In the genomic region with DNA sequence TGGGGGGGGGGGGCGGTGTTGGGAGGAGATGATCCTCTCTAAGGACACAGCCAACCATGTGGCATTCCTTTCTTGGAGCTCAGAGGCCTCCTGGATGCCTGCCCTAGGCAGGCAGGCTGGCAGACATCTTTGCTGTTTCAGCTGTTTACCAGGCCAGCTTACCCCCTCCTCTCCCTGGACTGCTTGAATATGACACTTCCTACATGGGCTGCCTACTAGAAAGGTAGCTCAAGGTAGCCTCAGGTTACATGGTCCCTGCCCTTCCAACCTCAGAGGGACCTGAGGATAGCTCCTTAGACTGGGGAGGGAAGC, we compare ENCODE assay signal across 9 mouse cellular contexts. TPM values are rescaled to one million over a fixed set of nuclear protein-coding genes. Genes with fewer than 3 reads are reported as not detected.
DNase-seq lines count a peak whose midpoint lies in the region; ATAC-seq and TF ChIP-seq lines count a peak whose summit lies in the region.
"Had no signal": no experiment of that assay in that cellular context is flagged by ENCODE, and none has a peak within 500 bp of the region (broad histone marks: within the 10 kb centered on the region; RNA-seq: fewer than 3 reads in every experiment).

No protein-coding gene starts in this region.

- TF ChIP-seq POLR2A in bone marrow macrophage, adult 2 months (IDR thresholded peaks at IDR 0.05; ENCODE audit: borderline replicate concordance, low read depth, low read length) = no peak

- peaks cover 5% of the 10 kb centered on the region; the same call in 1 of the 2 replicates for H3K27me3 ChIP-seq in heart, embryonic 10.5 days (ENCODE audit: insufficient read depth, poor library complexity, severe bottlenecking)
- no peaks in the 10 kb centered on the region for H3K27me3 ChIP-seq in midbrain, embryonic 12.5 days

- peaks cover 61% of the 10 kb centered on the region for H3K4me1 ChIP-seq in heart, embryonic 10.5 days
- H3K4me1 ChIP-seq in bone marrow macrophage, adult 2 months (ENCODE audit: control insufficient read depth, insufficient read depth, low read length) = peaks cover 65% of the 10 kb centered on the region
- peaks cover 68% of the 10 kb centered on the region for H3K4me1 ChIP-seq in midbrain, embryonic 12.5 days

- H3K4me3 ChIP-seq in heart, embryonic 10.5 days = no peak overlapping the region
- no peak overlapping the region for H3K4me3 ChIP-seq in bone marrow macrophage, adult 2 months (ENCODE audit: insufficient read depth, low read length)
- H3K4me3 ChIP-seq in midbrain, embryonic 12.5 days = no peak overlapping the region

- peaks cover 17% of the 10 kb centered on the region for H3K36me3 ChIP-seq in heart, embryonic 10.5 days
- peaks cover 25% of the 10 kb centered on the region for H3K36me3 ChIP-seq in midbrain, embryonic 12.5 days

- H3K9me3 ChIP-seq in heart, embryonic 10.5 days = no peaks in the 10 kb centered on the region
- no peaks in the 10 kb centered on the region for H3K9me3 ChIP-seq in midbrain, embryonic 12.5 days

- 83% methylated on average over 1 of the region's 1 CpGs for WGBS in heart, embryonic 10.5 days
- WGBS in midbrain, embryonic 12.5 days = 45% methylated on average over 1 of the region's 1 CpGs

- no peak overlapping the region for H3K4me2 ChIP-seq in midbrain, embryonic 12.5 days (replicated peaks)

- peak overlapping the region; percentile 20; the same call in 1 of the 2 replicates for H3K9ac ChIP-seq in midbrain, embryonic 12.5 days (replicated peaks)

- DNase-seq in heart, embryonic 10.5 days (ENCODE audit: low spot score) = no peak
- DNase-seq in heart, adult 11 months = no peak
- DNase-seq in gastrocnemius, postnatal 10 days = peak; percentile 54
- no peak for DNase-seq in adrenal gland, adult 8-10 months
- DNase-seq in ovary, adult 18-20 months (ENCODE audit: low spot score) = no peak
- DNase-seq in layer of hippocampus, postnatal 25 days (ENCODE audit: extremely low spot score in 1 of 2, low spot score in 1 of 2) = no peak

- ATAC-seq in midbrain, embryonic 12.5 days (ENCODE audit: low FRiP score, low read depth) = peak; percentile 5; the same call in 1 of the 2 replicates

- no peak for TF ChIP-seq CTCF in bone marrow macrophage, adult 2 months (IDR thresholded peaks at IDR 0.05; ENCODE audit: low read depth, low read length)

- peak overlapping the region; percentile 63 for H3K27ac ChIP-seq in heart, embryonic 10.5 days
- H3K27ac ChIP-seq in bone marrow macrophage, adult 2 months (ENCODE audit: insufficient read depth, low read depth, low read length) = peak overlapping the region; percentile 96
- H3K27ac ChIP-seq in midbrain, embryonic 12.5 days (replicated peaks) = peak overlapping the region; percentile 82

RNA-seq across cellular contexts. Expression of gene Cel, which starts 24.4 kb away (rescaled TPM):
- polyA plus RNA-seq in heart, embryonic 10.5 days (2016; fragmentation: Nextera tagmentation; extraction: Ambion mirVana) = not detected in 2 replicates
- polyA plus RNA-seq in bone marrow macrophage, adult 2 months (2012; ENCODE audit: insufficient read depth, insufficient read length, missing spikeins) = not detected in 2 replicates
- not detected for total RNA-seq in gastrocnemius, postnatal 10 days (2021)
- not detected in 2 replicates for polyA plus RNA-seq in midbrain, embryonic 12.5 days (2016; fragmentation: Nextera tagmentation; extraction: Ambion mirVana)
- total RNA-seq in adrenal gland, adult 8-10 months (2022) = not detected
- not detected for total RNA-seq in layer of hippocampus, postnatal 25 days (2021)
- total RNA-seq: CH12.LX had no signal

RNA-seq across cellular contexts. Expression of gene Ralgds, which starts 25.8 kb away (rescaled TPM):
- polyA plus RNA-seq in heart, embryonic 10.5 days (2016; fragmentation: Nextera tagmentation; extraction: Ambion mirVana) = 11.6 and 20.5 TPM in 2 replicates
- polyA plus RNA-seq in bone marrow macrophage, adult 2 months (2012; ENCODE audit: insufficient read depth, insufficient read length, missing spikeins) = 30.6 and 37.0 TPM in 2 replicates
- 10 to 100 TPM; 33.1 to 43.9 TPM for total RNA-seq in gastrocnemius, postnatal 10 days (2021)
- 87.6 and 93.5 TPM in 2 replicates for polyA plus RNA-seq in midbrain, embryonic 12.5 days (2016; fragmentation: Nextera tagmentation; extraction: Ambion mirVana)
- 10 to 100 TPM; 33.3 to 51.0 (median 38.6) TPM for total RNA-seq in adrenal gland, adult 8-10 months (2022)
- 100 to 1,000 TPM; 115 to 132 TPM for total RNA-seq in layer of hippocampus, postnatal 25 days (2021)

RNA-seq across cellular contexts. Expression of gene Gm10134, which starts 32.9 kb away (rescaled TPM):
- polyA plus RNA-seq in heart, embryonic 10.5 days (2016; fragmentation: Nextera tagmentation; extraction: Ambion mirVana) = not detected in 2 replicates
- 5.1 and 8.2 TPM in 2 replicates for polyA plus RNA-seq in bone marrow macrophage, adult 2 months (2012; ENCODE audit: insufficient read depth, insufficient read length, missing spikeins)
- total RNA-seq in gastrocnemius, postnatal 10 days (2021) = 1 to 10 TPM in 1 of 2 experiments, not detected in 1; 2.0 TPM
- polyA plus RNA-seq in midbrain, embryonic 12.5 days (2016; fragmentation: Nextera tagmentation; extraction: Ambion mirVana) = 1.5 TPM in 1 of 2 replicates, not detected in the other
- total RNA-seq in adrenal gland, adult 8-10 months (2022) = 1 to 10 TPM; 3.0 to 5.1 (median 4.7) TPM
- total RNA-seq in layer of hippocampus, postnatal 25 days (2021) = 1 to 10 TPM in 1 of 2 experiments, not detected in 1; 2.0 TPM
- total RNA-seq: CH12.LX had no signal

RNA-seq across cellular contexts. Expression of gene Gbgt1, which starts 42.1 kb away (rescaled TPM):
- polyA plus RNA-seq in heart, embryonic 10.5 days (2016; fragmentation: Nextera tagmentation; extraction: Ambion mirVana) = 0.13 TPM in 1 of 2 replicates, not detected in the other
- 16.0 and 18.4 TPM in 2 replicates for polyA plus RNA-seq in bone marrow macrophage, adult 2 months (2012; ENCODE audit: insufficient read depth, insufficient read length, missing spikeins)
- 1 to 10 TPM; 1.9 to 3.5 TPM for total RNA-seq in gastrocnemius, postnatal 10 days (2021)
- 1.0 and 1.2 TPM in 2 replicates for polyA plus RNA-seq in midbrain, embryonic 12.5 days (2016; fragmentation: Nextera tagmentation; extraction: Ambion mirVana)
- total RNA-seq in adrenal gland, adult 8-10 months (2022) = 10 to 100 TPM in 1 of 4 experiments, 1 to 10 TPM in 3; 4.8 to 12.6 (median 6.7) TPM
- total RNA-seq in layer of hippocampus, postnatal 25 days (2021) = 1 to 10 TPM; 1.5 to 2.1 TPM
- total RNA-seq: CH12.LX had no signal

RNA-seq across cellular contexts. Expression of gene Gtf3c5, which starts 44.8 kb away (rescaled TPM):
- 37.0 and 45.2 TPM in 2 replicates for polyA plus RNA-seq in heart, embryonic 10.5 days (2016; fragmentation: Nextera tagmentation; extraction: Ambion mirVana)
- polyA plus RNA-seq in bone marrow macrophage, adult 2 months (2012; ENCODE audit: insufficient read depth, insufficient read length, missing spikeins) = 11.3 and 12.9 TPM in 2 replicates
- total RNA-seq in gastrocnemius, postnatal 10 days (2021) = 10 to 100 TPM in 1 of 2 experiments, 1 to 10 TPM in 1; 9.1 to 10.2 TPM
- polyA plus RNA-seq in midbrain, embryonic 12.5 days (2016; fragmentation: Nextera tagmentation; extraction: Ambion mirVana) = 51.9 and 55.5 TPM in 2 replicates
- 10 to 100 TPM; 21.4 to 26.3 (median 23.4) TPM for total RNA-seq in adrenal gland, adult 8-10 months (2022)
- total RNA-seq in layer of hippocampus, postnatal 25 days (2021) = 10 to 100 TPM; 18.9 to 19.5 TPM
